Mouse (Mus musculus): ENCODE results near the gene RPS10-NUDT3.

Gene RPS10-NUDT3

DNA sequence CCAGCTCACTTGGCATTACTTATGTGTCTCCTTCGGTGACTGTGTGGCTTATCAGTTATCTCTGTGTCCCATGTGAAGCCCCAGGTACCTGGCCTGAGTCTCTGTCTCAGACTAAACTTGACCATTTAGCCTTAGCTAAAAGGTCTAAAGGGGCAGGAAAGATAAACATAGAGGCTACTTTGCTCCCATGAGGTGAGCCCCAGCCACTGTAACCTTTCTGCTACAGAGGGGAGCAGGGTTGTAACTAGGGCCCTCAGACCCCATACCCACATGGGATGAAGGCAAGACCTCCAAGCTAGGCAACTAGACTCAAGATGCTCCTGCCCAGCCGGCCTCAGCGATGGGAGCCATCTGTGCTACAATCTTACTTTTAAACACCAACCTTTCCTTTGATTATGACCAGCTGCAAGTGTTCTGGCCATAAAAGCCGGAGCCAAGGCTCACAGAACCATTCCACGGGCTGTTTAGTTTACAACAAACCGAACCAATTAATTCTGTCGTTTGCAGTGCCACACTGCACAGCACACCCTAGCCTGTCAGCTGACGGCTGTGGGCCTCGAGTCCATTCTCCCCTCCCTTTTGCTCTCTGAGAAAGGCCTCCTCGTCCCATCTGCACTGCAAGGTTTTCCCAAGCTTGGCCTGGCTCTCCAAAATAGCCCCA is 59.8 kb downstream of the RPS10-NUDT3 start:
- no peak for DNase-seq (ENCODE audit: low spot score in 2 of 2)

DNA sequence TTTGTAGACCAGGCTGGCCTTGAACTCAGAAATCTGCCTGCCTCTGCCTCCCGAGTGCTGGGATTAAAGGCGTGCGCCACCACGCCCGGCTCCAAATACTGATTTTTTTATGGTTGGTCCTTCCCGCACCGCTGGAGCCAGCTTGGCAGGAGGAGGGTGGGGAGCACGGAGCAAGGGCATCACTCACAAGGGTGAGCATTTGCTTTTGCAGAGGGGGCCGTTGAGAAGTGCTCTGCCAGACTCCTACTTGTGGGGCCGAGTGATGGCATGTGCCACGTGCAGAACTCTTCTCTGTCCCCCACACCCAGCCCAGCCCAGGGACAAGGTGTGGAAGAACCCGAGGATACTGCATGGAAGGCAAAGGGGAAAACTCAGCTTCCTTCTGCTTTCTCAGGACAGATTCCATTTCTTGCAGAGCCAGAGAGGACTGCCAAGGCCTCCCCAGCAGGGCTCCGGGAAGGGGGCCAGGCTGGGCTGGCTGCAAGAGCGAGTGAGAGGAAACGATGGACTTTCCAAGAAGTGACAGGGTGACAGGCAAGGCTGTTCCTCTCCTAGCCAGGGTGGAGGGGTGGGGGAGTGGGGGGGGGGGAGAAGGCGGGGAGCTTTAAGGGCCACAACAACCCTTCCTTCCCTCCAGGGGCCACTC is 60.4 kb downstream of the RPS10-NUDT3 start:
- DNase-seq (ENCODE audit: low spot score in 2 of 2): peak; percentile 75 to 87

DNA sequence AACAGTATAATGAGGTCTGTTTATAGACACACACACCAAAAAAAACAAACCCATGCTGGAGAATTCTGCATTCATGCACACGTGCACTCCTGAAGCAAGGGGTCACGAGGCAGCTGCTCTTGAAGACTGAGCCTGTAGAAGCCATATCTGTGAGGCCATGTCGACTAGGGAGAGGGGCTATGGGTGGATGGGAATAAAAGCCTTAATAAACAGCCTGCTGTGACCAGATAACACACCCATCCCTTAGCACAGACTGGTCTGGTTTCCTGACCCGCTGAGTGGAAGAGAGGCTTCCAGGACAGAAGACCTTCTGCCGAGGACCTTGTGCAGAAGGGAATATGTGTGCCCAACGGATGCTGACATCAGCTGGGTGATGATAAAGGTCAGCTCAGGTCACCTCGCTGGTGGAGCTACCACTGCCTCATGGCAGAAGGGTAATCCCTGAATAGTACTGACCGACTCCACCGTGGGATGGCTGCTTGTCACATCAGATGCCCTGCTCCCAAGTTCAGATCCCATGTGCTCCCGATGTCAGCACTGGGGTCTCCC is 61.2 kb downstream of the RPS10-NUDT3 start:
- DNase-seq (ENCODE audit: low spot score in 2 of 2): no peak

DNA sequence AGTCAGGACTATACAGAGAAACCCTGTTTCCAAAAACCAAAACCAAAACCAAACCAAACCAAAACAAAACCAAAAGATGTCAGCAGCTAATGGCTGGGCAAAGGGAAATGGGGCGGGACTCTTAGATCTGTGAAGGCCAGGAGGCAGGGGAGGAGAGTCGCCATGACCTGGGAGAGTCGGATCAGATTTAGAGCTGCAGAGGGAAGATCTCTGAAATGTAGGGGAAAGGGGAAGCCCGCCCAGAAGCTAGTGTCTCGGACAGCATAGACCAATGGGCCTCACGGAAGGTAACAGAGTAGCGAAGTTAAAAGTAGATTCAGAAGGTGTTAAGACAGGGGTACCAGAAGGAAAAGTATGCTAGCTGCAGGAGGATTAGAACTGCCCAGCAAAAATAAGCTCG is 63.7 kb downstream of the RPS10-NUDT3 start:
- DNase-seq (ENCODE audit: low spot score in 2 of 2): no peak

DNA sequence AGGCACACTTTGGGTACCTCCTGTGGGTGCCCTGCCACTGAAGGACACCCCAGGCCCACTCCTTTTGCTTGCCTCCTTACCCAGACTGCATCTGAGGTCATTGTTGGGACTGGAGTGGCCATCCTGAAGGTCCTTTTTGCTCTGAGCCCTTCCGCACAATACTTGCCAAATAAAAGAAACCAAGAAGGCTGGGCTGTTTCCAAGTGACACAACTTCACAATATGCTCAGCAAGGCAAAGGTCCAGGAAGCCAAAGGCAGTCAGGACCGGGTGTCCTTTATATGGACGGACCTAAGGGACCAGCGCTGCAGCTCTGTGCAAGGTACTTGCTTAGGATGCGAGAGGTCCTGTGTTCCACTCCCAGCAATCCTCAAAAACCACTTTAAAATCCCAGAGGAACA is 66.8 kb downstream of the RPS10-NUDT3 start:
- no peak for DNase-seq (ENCODE audit: low spot score in 2 of 2)

DNA sequence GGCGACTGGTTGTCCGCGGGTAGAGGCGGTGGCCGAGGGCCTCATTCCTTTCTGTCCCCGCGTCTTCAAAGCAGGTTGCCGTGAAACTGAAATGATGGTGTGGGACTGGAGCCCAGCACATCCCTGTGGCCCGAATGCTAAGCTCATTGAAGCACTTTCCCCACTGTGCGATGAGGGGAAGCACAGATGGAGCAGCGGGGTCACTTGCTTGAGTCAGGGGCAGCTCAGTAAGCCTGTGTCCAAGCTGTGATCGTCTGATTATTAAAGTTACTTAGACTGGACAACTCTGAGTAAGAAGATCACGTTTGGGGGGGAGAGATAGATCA is 69.1 kb downstream of the RPS10-NUDT3 start:
- DNase-seq (ENCODE audit: low spot score in 2 of 2): no peak

DNA sequence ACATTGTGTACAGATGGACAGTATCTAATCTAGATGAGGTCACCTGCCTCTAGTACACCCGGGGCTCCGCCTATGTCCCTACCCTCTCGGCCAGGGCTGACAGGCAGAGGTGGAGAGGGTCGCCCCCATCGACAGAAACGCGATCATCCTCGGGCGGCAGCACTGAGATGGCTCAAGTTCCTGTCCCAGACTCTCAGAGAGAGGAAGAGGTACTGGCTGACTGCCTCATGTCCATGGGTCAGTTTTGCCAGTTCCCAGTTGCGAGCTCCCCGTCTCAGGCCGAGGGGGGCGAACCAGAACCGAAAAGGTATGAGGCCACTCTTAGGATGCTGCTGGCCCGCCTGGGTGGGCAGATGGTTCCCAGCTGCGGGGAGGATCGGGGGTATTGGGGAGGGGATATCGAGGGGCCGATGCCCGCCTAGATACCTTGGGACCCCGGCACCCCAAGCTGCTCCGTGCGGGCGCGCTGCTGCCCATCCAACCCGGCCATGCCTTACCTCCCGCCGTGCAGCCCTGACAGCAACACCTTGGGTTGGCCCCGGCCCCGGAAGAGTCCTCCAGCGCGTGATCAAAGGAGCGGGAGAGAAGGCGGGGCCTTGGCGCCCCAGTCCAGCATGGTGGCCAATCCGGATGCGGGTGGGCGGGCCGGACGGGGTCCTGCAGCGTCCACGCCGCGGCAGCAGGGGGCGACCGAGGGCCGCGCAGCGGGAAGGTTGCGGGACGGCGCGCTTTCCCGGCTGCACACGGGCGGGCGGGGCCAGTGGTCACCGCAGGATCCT is 69.7 kb downstream of the RPS10-NUDT3 start, which contains the start of gene AI413582:
Gene AI413582 (minus strand): TSS at position 594 of the 779 bp plus-strand sequence.
- peak; percentile 95 to 96 for DNase-seq (ENCODE audit: low spot score in 2 of 2)

DNA sequence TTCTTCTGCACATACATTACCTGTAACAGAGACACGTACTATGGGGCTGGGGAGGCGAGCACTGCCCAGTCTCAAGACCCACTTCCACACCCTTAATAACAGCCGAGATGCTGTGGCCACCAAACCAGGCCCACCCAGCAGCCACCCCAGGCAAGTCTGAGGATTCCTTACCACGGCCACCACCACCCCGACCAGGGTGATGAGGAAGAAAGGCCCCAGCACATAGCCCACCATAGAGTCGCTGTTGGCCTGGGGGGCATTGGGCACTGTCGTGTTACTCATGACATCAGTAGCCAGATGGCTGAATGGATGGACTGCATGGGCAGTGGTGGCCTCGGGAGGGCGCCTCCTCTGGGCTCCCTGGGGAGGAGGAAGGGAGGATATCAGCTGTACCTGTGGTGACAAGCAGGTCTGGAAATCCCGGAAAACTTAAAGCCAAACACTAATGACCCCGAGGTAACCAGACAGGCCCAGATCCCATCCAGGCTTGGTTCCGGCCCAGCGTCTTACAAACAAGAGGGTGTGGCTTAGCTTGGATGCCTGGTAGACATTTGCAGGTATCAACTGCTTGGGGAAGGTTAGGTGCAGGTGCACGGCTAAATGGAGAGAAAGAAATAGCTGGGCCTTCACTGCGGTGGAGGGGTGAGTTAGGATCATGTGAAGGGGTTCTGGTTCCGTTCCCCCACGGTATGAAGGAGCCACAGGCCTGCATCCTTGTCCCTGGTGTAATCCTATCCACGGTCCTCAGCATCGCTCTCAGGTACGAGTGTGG is 70.4 kb downstream of the RPS10-NUDT3 start:
- DNase-seq (ENCODE audit: low spot score in 2 of 2): no peak

DNA sequence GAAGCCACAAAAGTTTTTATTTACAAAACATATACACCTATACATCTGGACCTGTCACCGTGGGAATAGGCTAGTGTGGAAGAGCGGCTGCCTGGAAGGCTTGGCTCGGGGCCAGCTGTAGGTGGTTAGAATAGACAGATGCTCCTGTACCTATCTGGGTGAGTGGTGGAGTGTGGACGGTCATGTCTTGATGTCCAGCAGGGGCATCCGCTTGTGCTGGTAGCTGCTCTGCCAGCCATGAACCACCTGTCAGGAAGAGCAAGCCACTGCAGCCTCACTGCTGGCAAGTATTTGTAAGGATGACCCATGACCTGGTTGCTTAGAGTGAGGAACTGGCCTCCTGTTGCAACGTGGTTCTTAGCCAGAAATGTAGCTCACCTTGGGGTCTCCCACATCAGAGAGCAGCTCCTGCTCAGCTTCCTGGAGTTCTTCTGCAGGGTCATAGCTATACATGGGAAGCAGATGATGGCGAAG is 71.2 kb downstream of the RPS10-NUDT3 start:
- no peak for DNase-seq (ENCODE audit: low spot score in 2 of 2)

DNA sequence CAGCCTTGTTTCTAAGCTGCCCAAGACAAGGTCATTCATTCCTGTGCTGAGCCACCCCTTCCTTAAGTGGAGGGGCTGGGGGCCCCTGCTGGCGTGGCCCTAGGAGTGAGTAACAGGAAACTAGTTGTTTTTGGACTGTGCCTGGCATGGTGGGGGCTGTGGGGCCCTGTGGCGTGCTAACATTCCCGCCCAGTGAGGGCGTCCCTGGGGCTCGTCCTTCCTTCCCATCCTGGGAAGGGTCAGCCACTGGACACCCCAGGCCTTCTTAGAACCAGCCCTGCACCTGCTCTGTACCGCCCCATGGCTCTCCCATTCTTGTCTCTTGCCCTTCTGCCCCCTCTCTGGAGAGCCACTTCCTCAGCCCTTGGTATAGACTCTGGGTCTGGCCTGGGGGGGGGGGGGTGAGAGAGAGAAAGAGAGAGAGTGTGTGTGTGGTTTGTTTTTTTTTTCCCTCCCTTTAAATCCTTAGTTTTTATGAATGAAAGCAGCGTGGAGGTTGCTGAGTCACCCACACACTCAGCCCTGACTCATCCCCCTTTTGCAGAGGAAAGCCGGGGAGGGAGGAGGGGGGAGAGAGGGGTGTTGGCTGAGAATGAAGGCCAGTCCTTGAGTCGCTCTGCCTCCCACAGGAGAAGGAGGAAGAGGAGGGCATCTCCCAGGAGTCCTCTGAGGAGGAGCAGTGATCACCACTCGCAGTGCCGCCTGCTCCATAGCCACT is 73.1 kb downstream of the RPS10-NUDT3 start:
- DNase-seq (ENCODE audit: low spot score in 2 of 2): no peak

DNA sequence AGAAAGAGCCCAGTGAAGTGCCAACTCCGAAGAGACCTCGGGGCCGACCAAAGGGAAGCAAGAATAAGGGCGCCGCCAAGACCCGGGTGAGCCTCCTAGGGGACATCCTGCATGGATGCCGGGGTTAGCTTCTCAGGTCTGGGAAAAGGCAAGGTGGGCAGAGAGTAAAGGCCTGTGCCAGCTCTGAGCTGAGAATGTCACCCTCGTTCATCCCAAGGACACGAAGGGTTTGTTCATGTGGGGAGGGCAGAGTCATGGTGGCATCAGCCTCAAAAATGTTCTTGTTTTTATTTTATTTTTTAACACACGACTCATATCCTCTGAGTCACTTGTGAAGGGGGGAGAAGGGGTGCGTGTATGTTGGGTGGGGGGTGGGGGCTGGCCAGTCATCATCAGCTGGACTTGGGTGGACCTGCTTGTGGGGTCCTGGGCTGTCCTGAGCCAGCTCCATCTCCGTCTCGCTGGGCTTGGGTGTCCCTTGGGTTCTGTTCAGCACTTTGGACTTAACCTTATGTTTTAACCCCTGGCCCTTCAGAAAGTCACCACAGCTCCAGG is 74.0 kb downstream of the RPS10-NUDT3 start:
- DNase-seq (ENCODE audit: low spot score in 2 of 2): no peak

DNA sequence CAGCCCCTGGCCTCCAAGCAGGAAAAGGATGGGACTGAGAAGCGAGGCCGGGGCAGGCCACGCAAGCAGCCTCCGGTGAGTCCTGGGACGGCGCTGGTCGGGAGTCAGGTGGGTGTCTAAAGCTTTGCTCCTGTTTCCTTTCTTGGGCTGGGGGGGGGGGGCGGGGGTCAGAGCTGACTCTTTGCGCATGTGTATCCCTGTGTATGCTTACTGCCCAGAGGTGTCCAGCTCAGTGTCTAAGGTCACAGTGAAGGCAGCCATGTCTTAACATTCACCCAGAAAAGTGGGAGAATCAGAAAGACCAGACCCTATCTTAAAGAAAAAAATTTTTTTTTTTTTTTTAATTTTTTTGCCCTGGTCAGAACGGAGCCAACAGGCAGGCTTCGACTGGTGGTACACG is 75.4 kb downstream of the RPS10-NUDT3 start:
- no peak for DNase-seq (ENCODE audit: low spot score in 2 of 2)

DNA sequence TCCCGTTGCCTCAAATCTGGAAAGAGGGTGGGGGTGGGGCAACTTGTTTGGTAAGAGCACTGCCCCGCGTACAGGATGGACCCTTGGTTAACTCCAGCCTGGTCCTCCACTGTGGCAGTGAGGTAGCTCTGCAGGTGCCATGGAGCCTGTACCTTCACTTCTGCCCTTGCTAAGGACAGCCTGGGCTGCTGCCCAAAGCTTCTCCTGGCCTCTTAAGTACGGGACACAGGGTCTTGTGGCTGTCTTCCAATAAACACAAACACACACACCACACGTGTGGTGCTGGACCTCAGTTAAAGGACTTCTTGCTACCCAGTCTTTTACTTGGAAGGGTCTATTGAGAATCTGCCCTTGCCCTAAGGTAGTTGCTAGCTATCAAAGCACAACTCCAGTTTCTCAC is 76.2 kb downstream of the RPS10-NUDT3 start:
- no peak for DNase-seq (ENCODE audit: low spot score in 2 of 2)

DNA sequence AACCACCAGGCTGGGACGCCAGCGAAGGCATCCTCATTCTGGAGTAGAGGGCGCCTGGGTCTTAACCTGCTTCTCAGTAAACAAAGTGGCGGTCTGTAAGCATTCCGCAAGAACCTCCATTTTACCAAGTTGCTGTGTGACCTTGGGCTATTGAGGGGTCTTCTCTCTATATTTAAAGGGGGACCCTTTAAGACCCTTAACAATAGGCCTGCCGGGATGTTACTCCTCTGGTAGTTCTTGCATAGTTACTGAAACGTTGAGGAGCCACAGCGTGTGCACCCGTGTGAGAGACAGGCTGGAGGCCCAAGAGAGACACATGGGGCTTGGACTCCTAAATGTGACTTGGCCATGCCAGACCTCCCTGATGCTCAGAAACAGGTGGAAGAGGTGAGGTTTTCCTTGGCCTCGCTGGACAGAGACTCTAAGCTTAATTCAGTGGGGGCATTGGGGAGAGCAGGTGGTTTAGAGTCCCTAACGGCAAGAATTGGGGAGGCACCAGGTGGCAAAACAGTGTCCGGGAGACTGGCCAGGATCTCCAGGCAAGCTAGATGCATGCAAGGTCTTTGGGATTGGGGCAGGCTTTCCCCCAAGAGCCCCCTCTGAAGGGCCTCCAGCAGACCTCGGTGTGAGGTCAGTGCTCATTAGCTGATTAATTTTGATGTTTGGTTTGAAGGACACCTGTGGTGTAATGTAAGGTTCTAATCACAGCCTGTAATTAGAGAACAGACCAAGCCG is 76.9 kb downstream of the RPS10-NUDT3 start:
- DNase-seq (ENCODE audit: low spot score in 2 of 2): no peak

DNA sequence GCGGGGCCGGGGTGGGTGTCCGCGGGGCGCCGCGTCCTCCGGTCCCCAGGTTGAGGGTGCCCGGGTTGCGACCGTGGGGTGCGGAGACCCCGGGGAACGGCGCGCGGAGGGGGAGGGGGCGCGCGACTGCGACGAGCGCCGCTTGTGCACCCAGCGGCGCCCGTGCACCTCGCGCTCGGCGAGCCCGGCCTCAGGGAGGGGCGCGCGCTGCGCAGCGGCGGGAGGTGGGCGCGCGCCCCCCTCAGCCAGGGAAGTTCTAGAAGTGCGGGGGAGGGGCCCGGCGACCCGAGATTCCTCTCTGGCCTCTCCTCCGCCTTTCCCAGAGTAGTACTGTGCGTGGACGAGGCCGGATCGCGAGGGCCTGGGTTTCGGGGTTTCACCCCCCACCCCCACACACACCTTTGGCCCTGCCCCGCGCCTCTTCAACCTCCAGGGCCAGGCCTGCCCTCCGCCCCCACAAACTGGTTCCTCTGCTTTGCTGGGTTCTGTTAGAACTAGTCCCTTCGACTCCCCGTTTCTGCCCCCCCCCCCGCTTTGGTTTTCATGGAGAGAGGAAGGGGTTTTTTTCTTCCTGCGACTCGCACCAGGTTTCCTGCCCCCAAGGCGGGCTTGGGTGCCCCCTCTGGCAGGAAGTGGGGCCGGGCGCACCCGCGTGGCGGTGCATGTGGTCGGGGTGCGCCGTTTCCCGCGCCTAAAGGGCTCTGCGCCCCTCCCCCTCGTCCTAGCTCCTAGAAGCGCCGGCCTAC is 77.7 kb downstream of the RPS10-NUDT3 start:
- DNase-seq (ENCODE audit: low spot score in 2 of 2): no peak

DNA sequence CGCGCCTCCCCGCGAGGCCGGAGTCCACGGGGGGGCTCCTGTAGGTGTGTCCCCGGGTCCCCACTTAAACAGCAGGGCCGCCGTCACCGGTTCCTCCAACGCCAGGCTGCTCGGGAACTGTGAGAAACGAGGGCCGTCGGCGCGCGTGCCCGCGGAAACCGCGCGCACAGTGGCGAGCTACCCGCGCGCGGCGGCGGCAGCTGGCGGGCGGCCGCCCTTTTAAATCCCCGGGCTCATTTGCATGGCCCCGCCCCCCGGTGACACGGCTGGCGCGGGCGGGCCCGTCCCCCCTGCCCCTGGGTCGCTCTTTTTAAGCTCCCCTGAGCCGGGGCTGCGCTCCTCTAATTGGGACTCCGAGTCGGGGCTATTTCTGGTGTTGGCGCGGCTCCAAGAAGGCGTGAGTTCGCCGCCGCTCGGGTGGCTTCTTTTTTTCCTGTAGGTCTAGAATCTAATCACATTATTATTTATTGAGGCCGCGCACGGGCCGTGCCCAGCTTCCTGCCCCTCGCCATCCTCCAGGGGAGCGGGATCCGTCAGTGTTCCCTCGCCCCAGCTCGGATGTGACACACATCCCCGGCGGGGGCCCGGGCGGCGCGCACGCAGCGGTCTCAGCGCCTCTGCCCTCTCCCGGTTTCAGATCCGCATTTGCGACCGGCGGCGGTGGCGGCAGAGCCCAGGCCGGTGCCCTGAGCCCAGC is 78.6 kb downstream of the RPS10-NUDT3 start, which contains the start of gene Hmga1:
Gene Hmga1 (plus strand): TSS at position 183 of the 697 bp plus-strand sequence.
- peak; percentile 84 to 85 for DNase-seq (ENCODE audit: low spot score in 2 of 2)

DNA sequence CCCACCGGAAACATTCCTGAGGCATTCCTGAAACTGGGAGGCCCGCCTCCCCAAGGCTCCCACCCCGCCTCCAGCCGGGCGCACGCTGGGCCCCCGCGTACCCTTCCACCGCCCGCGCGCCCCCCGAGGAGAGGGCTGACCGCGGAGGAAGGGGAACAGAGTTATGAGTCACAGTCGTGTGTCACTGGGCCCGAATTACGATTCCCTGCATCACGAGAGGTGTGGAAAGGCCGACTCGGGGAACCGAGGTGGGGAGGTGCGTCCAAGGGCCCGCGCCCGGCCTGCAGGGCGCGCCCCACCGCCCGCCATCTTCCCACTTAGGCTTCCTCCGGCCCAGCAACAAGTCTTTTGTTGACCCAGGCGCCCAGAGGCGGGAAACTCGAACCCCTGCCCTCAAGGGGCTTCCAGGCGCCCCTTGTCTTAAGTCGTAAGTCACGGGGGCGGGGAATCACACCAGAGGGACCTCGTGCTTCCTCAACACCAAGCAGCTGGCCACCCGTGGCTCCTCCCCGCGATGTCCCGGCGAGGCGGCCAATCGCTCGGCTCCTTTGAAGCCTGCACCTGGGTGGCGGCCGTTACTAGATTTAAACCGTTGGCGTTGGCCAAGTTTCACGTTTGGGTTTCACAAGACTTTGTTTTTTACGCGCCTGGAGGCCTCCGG is 79.4 kb downstream of the RPS10-NUDT3 start:
- DNase-seq (ENCODE audit: low spot score in 2 of 2): peak; percentile 60 to 67

DNA sequence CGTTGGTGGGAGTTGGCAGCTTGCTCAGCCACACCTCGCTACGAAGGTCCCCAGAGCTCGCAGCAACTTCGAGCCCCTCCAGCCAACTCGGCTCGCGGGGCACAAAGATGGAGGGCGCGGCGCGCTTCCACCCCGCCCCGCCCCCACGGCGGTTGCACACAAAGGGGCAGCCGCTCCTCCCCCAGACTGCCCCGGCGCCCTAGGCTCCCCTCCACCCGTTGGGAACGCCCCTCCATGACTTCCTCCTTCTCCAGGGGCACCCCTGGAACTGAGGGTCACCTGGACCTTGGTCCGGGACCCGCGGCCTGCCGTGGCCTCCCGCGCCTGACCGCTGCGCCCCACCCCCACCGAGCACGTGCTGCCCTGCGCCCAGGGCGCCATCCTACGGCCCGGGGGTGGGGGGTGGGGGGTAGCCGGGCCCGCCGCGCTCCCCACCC is 79.9 kb downstream of the RPS10-NUDT3 start:
- DNase-seq (ENCODE audit: low spot score in 2 of 2): no peak
